Mouse (Mus musculus): Measurements from ENCODE around the gene Mt3.
"Not testable (repeated sequence)": the region's sequence is repeated elsewhere in the genome, so short reads cannot be mapped to it uniquely, and the experiment has no call there.

Gene Mt3

DNA sequence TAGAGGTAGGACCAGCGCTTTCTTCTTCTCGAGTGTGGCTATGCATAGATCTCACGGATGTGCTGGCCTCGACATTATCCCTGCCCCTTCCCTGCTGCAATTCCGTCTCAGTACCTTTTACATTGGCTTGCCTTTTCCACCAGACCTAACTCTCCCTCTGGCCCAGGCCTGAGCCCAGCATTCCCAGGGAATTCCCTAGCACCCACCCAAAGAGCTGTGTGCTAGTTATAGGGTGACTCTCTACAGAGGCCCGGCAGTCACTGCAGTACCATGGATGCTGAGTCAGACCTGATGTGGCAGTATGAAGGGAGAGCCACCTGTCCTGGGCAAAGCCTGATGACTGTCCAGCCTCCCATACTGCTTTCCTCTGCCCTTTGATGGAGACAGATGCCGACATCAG is 1.0 kb downstream of the Mt3 start:
- DNase-seq = no peak

DNA sequence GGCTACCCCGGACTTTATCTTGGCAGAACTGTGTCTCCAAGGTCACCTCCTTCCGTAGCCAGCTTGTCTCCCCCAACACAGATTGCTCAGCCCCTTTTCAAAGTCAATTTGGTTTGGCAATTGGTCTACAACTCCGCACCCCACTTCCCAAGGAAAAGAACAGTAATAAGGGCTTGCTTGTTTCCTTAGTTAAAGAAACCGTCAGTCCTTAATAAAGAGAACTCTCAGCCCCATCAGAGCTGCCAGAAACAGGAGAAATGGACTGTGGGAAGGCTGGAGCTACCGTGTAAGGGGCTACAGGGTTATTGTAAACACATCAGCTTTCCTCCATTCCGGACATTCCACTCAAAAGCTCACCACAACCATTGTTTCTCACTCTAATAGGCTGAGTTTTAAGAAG is 2.1 kb downstream of the Mt3 start:
- no peak for DNase-seq

DNA sequence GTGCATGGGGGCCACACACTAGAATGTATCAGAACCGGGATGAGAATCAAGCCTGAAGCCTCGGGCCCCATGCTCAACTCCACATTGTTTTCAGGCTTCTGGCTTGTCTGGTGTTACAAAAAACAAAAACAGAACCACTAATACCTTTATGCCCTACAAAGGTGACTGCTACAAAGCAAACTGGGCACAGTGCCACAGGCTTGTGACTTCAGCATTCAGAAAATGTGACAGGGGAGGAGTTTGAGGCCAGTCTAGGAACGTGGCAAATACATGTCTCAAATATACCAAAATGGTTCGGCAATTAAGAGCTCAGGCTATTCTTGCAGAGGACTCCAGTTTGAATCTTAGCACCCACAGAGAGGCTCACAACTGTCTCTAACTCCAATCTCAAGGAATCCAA is 3.7 kb downstream of the Mt3 start:
- no peak for DNase-seq

DNA sequence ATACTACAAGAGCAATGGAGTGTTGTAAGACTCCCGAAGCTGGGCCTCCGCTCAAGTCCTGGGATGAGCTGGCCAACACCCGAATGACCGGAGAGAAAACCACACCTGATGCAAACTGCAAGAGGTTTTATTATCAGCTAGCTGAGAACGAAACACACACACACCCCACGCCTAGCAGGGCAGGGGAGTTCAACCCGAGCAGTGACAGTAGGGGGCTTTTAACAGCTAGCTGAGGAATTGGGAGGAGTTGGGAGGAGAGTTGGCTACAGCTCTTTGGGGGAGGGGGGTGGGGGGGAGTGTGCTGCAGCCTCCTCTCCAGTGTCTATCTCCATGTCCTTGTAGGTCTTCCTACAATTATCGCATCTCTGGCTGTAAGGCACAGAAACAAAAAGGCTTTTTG is 13.4 kb downstream of the Mt3 start:
- DNase-seq = not testable (repeated sequence)

DNA sequence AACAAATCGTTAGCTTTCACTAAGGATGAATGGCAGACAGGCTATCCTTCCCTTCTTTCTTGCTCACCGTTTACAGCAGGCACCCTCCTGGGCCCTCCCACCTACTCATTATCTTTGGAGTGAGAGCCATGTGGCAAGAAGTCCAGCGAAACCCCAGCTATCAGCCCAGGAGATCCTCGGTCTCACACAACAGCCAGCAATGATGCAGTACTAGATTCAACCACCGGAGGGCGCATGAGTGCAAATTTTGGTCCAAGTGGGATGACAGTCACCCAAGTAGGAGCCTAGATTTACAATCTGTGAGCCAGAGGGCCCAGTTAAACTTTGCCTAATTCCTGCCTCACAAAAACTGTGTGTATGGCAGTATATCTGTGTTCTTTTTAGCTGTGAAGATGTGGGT is 14.8 kb downstream of the Mt3 start:
- DNase-seq = peak; percentile 80

DNA sequence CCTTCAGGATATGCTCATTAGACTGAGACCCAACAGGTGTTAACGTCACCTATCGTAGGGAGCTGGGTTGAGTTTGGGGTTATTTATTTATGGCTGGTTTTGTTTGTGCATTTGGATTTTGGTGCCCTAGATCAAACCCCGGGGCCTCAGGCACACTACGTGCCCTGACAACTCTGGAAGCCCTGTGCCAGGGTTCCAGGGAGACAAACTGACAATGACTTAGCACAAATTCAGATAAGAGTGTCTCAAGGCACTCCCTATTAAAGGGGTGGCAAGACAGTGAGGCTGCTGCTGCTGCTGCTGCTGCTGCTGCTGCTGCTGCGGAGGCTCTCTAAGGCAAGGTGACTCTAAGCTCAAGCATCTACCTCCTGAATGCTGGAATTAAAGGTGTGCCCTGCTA is 17.1 kb downstream of the Mt3 start:
- DNase-seq = no peak

DNA sequence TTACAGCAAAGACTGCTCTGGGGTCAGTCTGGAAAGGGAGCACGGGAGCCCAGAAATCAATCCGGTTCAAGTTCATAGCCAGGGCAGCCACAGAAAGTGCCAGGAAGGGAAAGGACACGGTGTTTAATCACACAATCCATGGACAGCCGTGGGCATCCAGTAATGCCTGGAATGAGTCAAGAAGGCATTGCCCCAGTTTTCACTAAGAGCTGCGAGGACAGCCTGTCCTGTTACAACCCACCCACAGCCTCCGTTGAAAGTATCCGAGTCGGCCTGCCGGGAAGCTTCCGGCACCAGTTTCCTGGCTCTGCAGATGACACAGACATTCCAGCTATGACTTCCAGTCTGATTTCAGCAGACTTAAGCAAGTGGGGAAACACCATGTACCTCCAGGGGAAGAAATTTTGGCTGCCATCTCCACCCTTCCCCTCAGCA is 18.9 kb downstream of the Mt3 start:
- no peak for DNase-seq

DNA sequence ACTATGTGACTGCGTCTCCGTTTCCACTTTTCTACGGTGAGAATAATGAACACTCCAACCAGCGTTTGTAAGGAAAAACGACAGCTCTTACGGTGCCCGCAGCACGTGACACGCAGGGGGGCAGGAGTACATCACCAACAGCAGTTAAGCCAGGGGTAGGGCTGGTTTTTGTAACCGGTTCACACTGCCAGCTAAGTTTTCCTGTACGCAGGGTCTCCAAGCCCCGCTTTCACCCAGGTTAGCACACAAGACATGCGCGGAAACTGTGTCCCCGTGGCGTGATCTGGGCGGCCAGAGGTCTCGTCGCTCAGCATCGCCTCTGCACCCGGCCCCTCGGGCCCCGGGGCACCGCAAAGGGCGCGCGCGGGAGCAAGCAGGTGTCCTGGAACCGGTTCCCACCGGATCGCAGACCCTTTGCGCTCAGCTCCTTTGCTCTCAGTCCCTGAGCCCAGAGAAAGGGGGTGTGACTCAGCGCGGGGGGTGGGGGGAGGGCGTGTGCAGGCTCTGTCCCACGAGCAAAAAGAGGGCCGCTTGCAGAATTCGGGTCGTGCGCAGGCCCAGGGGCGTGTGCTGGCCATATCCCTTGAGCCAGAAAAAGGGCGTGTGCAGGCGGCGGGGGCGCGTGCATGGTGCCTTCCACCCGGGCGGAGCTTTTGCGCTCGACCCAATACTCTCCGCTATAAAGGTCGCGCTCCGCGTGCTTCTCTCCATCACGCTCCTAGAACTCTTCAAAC is 19.8 kb downstream of the Mt3 start, which contains the start of gene Mt2:
TSS of gene Mt2 (plus strand) at position 590 of the 734 bp plus-strand sequence.
- DNase-seq = peak; percentile 65

- DNase-seq = no peak
These were observed 20.7 kb downstream of the Mt3 start for GRCm38 (mm10) chr8:94172809-94173732.

DNA sequence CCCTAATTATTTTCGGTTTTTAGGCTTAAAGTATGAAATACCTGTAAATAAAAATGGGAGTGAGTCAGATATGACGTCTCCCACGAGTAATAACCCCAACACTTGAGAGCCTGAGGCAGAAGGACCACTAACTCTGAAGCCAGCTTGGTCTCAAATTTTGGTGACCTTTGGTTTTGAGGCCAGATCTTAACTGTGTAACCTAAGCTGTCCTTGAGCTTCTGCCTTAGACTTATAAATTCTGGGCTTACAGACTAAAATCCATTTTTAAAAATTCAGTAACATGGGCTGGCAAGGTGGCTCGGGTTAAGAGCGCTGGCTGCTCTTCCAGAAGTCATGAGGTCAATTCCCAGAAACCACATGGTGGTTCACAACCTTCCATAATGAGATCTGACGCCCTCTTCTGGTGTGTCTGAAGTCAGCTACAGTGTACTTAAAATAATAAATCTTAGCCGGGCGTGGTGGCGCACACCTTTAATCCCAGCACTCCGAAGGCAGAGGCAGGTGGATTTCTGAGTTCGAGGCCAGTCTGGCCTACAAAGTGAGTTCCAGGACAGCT is 21.5 kb downstream of the Mt3 start:
- DNase-seq = no peak

DNA sequence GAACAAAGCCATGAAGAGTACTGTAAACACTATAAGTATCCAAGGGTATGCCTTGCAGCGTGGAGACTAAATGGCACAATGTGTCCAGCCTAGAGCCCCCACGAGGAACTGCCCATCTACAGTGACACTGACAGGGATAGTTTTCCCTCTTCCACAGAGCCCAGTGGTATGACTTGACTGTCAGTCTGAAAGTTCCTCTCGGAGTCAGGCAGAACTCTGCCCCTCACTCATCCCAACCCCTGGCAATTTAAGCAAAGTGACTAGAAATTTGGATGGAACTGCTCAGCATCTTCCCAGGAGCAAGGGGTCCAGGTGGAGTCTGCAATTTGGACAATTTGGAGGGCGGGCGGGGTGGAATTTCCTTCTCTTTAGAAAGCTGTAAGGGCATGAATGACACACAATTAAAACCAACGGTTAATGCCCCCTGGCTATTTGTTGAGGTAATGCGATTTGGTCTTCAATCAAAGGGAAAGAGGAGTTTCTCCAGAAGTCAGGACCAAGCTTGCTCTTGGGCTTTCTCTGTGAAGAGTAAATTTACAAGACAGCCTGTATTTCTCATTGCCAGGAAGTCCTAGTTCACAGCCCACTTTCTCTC is 22.3 kb downstream of the Mt3 start:
- no peak for DNase-seq

DNA sequence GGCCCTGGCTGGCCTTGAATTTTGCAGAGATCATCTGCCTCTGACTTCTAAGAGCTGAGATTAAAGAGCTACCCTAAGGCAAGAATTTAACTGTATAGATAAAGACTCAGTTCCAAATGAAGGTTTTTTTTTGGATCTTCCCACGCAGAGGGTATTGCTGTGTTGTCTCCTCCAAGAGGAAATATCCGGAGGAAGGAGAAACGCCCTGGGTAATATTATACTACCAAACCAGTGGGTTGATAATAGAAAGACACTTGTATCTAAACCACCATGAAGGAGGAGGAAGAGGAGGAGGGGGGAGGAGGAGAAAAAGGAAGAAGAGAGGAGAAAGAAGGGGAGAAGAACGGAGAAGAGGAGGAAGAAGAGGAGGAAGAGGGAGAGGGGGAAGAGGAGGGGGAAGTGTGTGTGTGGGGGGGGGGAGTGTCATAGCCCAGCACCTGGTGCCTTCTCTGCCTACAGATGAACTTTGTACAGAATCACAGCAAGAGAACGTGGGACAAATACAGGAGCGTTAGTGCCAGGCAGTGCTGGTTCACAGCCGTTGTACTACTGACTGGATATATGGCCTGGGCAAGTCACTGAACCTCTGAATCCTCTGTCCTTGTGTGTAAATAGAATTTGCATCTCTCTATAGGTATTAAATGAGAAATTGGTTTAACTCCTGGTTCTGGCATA is 25.4 kb downstream of the Mt3 start:
- no peak for DNase-seq

GRCm38 (mm10) chr8:94178857-94179712 is 26.7 kb downstream of the Mt3 start, which contains the start of gene Mt1:
Mt1 (plus strand) TSS chr8:94179082.
- peak; percentile 84 for DNase-seq

GRCm38 (mm10) chr8:94179713-94180560 is 27.5 kb downstream of the Mt3 start:
- DNase-seq = no peak

GRCm38 (mm10) chr8:94180561-94180908 is 28.1 kb downstream of the Mt3 start:
- DNase-seq = no peak

- DNase-seq = no peak
These were observed 29.9 kb downstream of the Mt3 start for GRCm38 (mm10) chr8:94182055-94182929.

- DNase-seq = peak; percentile 73
These were observed 30.7 kb downstream of the Mt3 start for GRCm38 (mm10) chr8:94183117-94183516.

- DNase-seq = no peak
These were observed 32.0 kb downstream of the Mt3 start for GRCm38 (mm10) chr8:94184357-94184843.

DNA sequence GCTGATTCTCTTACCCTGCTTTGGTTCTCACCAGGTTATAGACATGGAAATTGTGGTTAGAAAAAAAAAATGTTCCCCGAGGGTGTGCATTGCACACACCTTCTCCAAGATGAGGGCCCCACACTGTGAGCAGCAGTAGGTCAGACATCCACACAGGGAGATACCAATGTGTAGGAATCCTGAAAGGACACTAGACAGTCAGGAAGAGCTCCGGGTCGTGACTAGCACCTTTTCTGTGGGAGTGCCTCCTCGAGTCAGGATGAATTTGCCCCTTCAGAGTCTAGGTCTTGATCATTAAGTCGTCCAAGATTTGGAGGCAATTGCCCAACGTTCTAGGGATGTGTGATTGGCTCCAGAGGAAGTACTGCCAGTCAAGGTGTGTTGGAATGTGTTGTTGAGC is 33.4 kb downstream of the Mt3 start:
- DNase-seq = no peak

DNA sequence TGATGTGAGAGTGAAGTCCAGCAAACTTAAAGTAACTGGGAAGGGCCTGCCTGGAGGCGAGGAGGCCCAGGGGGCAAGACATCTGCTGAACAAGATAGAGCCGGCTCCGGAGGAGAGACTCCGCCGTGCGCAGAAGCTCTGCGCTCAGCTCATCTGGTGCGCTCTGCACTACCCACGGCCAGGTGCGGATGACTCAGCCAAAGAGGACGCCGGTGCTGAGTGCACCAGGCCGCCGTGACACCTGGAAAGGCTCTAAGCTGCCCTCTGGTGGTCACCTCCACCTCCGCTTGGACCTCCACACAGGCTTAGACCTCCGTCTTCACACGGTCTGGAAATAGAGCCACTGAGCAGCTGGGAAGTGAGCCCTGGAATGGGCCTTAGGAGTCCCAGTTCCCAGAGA is 34.1 kb downstream of the Mt3 start:
- no peak for DNase-seq

Measured in right cerebral cortex, postnatal 14 days (tissue).